Mouse (Mus musculus): ENCODE measurements around the gene Naga. TPM values are rescaled to one million over a fixed set of nuclear protein-coding genes. Genes with fewer than 3 reads are reported as not detected.
"Not testable (repeated sequence)": the region's sequence is repeated elsewhere in the genome, so short reads cannot be mapped to it uniquely, and the experiment has no call there.

Gene Naga
- polyA plus RNA-seq, 1 experiment from 2014 or later: 42.2 TPM

- Histone ChIP-seq H3K36me3 (0 out of 2 replicates have a peak, but pooled peaks cover 5% of the 10 kb centered on the region), H3K9ac (no peak overlapping the region), H3K4me1 (peaks cover 38% of the 10 kb centered on the region), H3K4me2 (no peak overlapping the region), H3K27me3 (replicated peaks) (no peaks in the 10 kb centered on the region), H3K27ac (replicated peaks) (no peak overlapping the region), H3K9me3 (no peaks in the 10 kb centered on the region), H3K4me3 (no peak overlapping the region)
- WGBS: 82% methylated on average over 5 of the region's 5 CpGs
- no peak for ATAC-seq (ENCODE audit: extremely low read depth, insufficient number of reproducible peaks, low FRiP score, low TSS enrichment)
These were observed 35.7 kb upstream of the Naga start for GRCm38 (mm10) chr15:82374437-82374836.

GRCm38 (mm10) chr15:82372991-82373390, 34.3 kb upstream of the Naga start:
- WGBS: 76% methylated on average over 5 of the region's 5 CpGs
- Histone ChIP-seq H3K27ac (replicated peaks) (no peak overlapping the region), H3K9ac (no peak overlapping the region), H3K36me3 (0 out of 2 replicates have a peak, but pooled peaks cover 5% of the 10 kb centered on the region), H3K4me3 (no peak overlapping the region), H3K9me3 (no peaks in the 10 kb centered on the region), H3K4me1 (peaks cover 30% of the 10 kb centered on the region), H3K27me3 (replicated peaks) (no peaks in the 10 kb centered on the region), H3K4me2 (no peak overlapping the region)
- no peak for ATAC-seq (ENCODE audit: extremely low read depth, insufficient number of reproducible peaks, low FRiP score, low TSS enrichment)

GRCm38 (mm10) chr15:82372446-82372845, 33.7 kb upstream of the Naga start:
- 87% methylated on average over 6 of the region's 6 CpGs for WGBS
- Histone ChIP-seq H3K27me3 (replicated peaks) (no peaks in the 10 kb centered on the region), H3K36me3 (0 out of 2 replicates have a peak, but pooled peaks cover 5% of the 10 kb centered on the region), H3K4me2 (no peak overlapping the region), H3K4me1 (peaks cover 25% of the 10 kb centered on the region), H3K27ac (replicated peaks) (no peak overlapping the region), H3K9ac (no peak overlapping the region), H3K9me3 (no peaks in the 10 kb centered on the region), H3K4me3 (no peak overlapping the region)
- no peak for ATAC-seq (ENCODE audit: extremely low read depth, insufficient number of reproducible peaks, low FRiP score, low TSS enrichment)

- 75% methylated on average over 1 of the region's 1 CpGs for WGBS
- Histone ChIP-seq H3K4me1 (peaks cover 7% of the 10 kb centered on the region; the same call in 1 of the 2 replicates), H3K9ac (no peak overlapping the region), H3K9me3 (no peaks in the 10 kb centered on the region), H3K4me3 (no peak overlapping the region), H3K36me3 (0 out of 2 replicates have a peak, but pooled peaks cover 5% of the 10 kb centered on the region), H3K27ac (replicated peaks) (no peak overlapping the region), H3K4me2 (no peak overlapping the region), H3K27me3 (replicated peaks) (no peaks in the 10 kb centered on the region)
- ATAC-seq (ENCODE audit: extremely low read depth, insufficient number of reproducible peaks, low FRiP score, low TSS enrichment): no peak
These were observed 30.1 kb upstream of the Naga start for GRCm38 (mm10) chr15:82368851-82369250.

- H3K9ac ChIP-seq: no peak overlapping the region
- H3K4me2 ChIP-seq: no peak overlapping the region
- peak overlapping the region; percentile 45 for H3K27ac ChIP-seq (replicated peaks)
- 79% methylated on average over 4 of the region's 4 CpGs for WGBS
- no peaks in the 10 kb centered on the region for H3K27me3 ChIP-seq (replicated peaks)
- H3K9me3 ChIP-seq: no peaks in the 10 kb centered on the region
- 0 out of 2 replicates have a peak, but pooled peaks cover 5% of the 10 kb centered on the region for H3K36me3 ChIP-seq
- no peak for ATAC-seq (ENCODE audit: extremely low read depth, insufficient number of reproducible peaks, low FRiP score, low TSS enrichment)
- peaks cover 7% of the 10 kb centered on the region; the same call in 1 of the 2 replicates for H3K4me1 ChIP-seq
- no peak overlapping the region for H3K4me3 ChIP-seq
These were observed 29.4 kb upstream of the Naga start for GRCm38 (mm10) chr15:82368146-82368545.

GRCm38 (mm10) chr15:82364561-82364960, 25.8 kb upstream of the Naga start:
- not testable (repeated sequence) for H3K27me3 ChIP-seq (replicated peaks); H3K9ac ChIP-seq; ATAC-seq (ENCODE audit: extremely low read depth, insufficient number of reproducible peaks, low FRiP score, low TSS enrichment); H3K9me3 ChIP-seq; H3K36me3 ChIP-seq
- H3K4me3 ChIP-seq: peak overlapping the region; percentile 28
- peak overlapping the region; percentile 53 for H3K4me2 ChIP-seq
- peaks cover 23% of the 10 kb centered on the region for H3K4me1 ChIP-seq
- H3K27ac ChIP-seq (replicated peaks): 0 out of 2 replicates have a peak overlapping the region, but pooled peaks have one; percentile 48
- 5% methylated on average over 7 of the region's 9 CpGs for WGBS

- H3K4me2 ChIP-seq; H3K9me3 ChIP-seq; H3K27ac ChIP-seq (replicated peaks); H3K27me3 ChIP-seq (replicated peaks); H3K4me3 ChIP-seq; ATAC-seq (ENCODE audit: extremely low read depth, insufficient number of reproducible peaks, low FRiP score, low TSS enrichment); H3K9ac ChIP-seq; H3K36me3 ChIP-seq: not testable (repeated sequence)
- H3K4me1 ChIP-seq: peaks cover 20% of the 10 kb centered on the region
- WGBS: 35% methylated on average over 7 of the region's 12 CpGs
These were observed 25.1 kb upstream of the Naga start for GRCm38 (mm10) chr15:82363801-82364200.

GRCm38 (mm10) chr15:82362234-82362633, 23.5 kb upstream of the Naga start:
- no peaks in the 10 kb centered on the region for H3K9me3 ChIP-seq
- H3K27ac ChIP-seq (replicated peaks): peak overlapping the region; percentile 75; the same call in 1 of the 2 replicates
- WGBS: 56% methylated on average over 4 of the region's 4 CpGs
- no peak for ATAC-seq (ENCODE audit: extremely low read depth, insufficient number of reproducible peaks, low FRiP score, low TSS enrichment)
- no peaks in the 10 kb centered on the region for H3K27me3 ChIP-seq (replicated peaks)
- H3K4me3 ChIP-seq: no peak overlapping the region
- H3K4me2 ChIP-seq: no peak overlapping the region
- H3K4me1 ChIP-seq: peaks cover 25% of the 10 kb centered on the region
- no peak overlapping the region for H3K9ac ChIP-seq
- H3K36me3 ChIP-seq: no peaks in the 10 kb centered on the region

GRCm38 (mm10) chr15:82361459-82362018, 22.8 kb upstream of the Naga start:
- no peak overlapping the region for H3K4me3 ChIP-seq
- no peaks in the 10 kb centered on the region for H3K27me3 ChIP-seq (replicated peaks)
- peak overlapping the region; percentile 62; the same call in 1 of the 2 replicates for H3K9ac ChIP-seq
- no peak overlapping the region for H3K4me2 ChIP-seq
- H3K36me3 ChIP-seq: no peaks in the 10 kb centered on the region
- peak; percentile 19; the same call in 1 of the 2 replicates for ATAC-seq (ENCODE audit: extremely low read depth, insufficient number of reproducible peaks, low FRiP score, low TSS enrichment)
- H3K27ac ChIP-seq (replicated peaks): peak overlapping the region; percentile 75
- peaks cover 25% of the 10 kb centered on the region for H3K4me1 ChIP-seq
- H3K9me3 ChIP-seq: no peaks in the 10 kb centered on the region
- WGBS: 62% methylated on average over 11 of the region's 11 CpGs

- peak overlapping the region; percentile 73 for H3K27ac ChIP-seq (replicated peaks)
- peaks cover 32% of the 10 kb centered on the region for H3K4me1 ChIP-seq
- ATAC-seq (ENCODE audit: extremely low read depth, insufficient number of reproducible peaks, low FRiP score, low TSS enrichment): no peak
- no peaks in the 10 kb centered on the region for H3K36me3 ChIP-seq
- H3K4me3 ChIP-seq: no peak overlapping the region
- H3K27me3 ChIP-seq (replicated peaks): no peaks in the 10 kb centered on the region
- H3K4me2 ChIP-seq: peak overlapping the region; percentile 39
- H3K9me3 ChIP-seq: no peaks in the 10 kb centered on the region
- H3K9ac ChIP-seq: peak overlapping the region; percentile 12; the same call in 1 of the 2 replicates
- WGBS: 51% methylated on average over 22 of the region's 22 CpGs
These were observed 19.9 kb upstream of the Naga start for GRCm38 (mm10) chr15:82358431-82359260.

- peak within 1 kb of the TSS; percentile 92 for H3K4me3 ChIP-seq
- WGBS: 2% methylated on average over 56 of the region's 57 CpGs
- no peaks in the 10 kb centered on the region for H3K9me3 ChIP-seq
- H3K4me2 ChIP-seq: peak within 1 kb of the TSS; percentile 90
- H3K27ac ChIP-seq (replicated peaks): peak within 1 kb of the TSS; percentile 94
- peak within 1 kb of the TSS; percentile 99 for H3K9ac ChIP-seq
- H3K4me1 ChIP-seq: peaks cover 45% of the 10 kb centered on the region
- H3K27me3 ChIP-seq (replicated peaks): no peaks in the 10 kb centered on the region
- peaks cover 21% of the 10 kb centered on the region for H3K36me3 ChIP-seq
- peak; percentile 97 for ATAC-seq (ENCODE audit: extremely low read depth, insufficient number of reproducible peaks, low FRiP score, low TSS enrichment)
These were observed 15.6 kb upstream of the Naga start, which contains the start of gene Ndufa6 for GRCm38 (mm10) chr15:82354126-82354945. Ndufa6 (minus strand) TSS chr15:82354322.

Data from heart, embryonic 13.5 days (tissue).